Mouse (Mus musculus): ENCODE measurements around the gene Ttc7. TPM values are rescaled to one million over a fixed set of nuclear protein-coding genes. Genes with fewer than 3 reads are reported as not detected.
A peak's percentile ranks its signal among the peaks of the same experiment; 100 is the strongest.

Gene Ttc7
- polyA plus RNA-seq, 1 experiment from 2014 or later: 2.9 TPM

DNA sequence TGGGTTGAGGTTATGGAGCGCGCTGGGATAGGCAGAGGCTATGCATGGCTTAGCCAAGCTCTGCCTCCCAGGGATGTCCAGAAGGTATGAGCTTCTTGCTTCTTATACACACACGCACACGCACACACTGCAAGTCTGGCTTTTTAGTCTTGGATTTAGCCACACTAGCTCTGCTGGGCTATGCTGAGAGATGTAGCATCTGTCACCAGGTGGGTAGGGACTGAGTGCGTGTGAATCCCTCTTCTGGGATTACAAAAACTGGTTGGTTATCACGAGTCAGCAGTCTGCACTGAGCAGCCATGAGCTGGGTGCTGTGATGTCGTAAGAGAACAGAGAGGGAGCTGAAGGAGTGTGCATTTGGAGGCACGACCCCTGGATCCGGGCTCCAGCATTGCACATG lies 40.5 kb downstream of the Ttc7 start:
- no peak overlapping the region for H3K4me3 ChIP-seq
- peaks cover 10% of the 10 kb centered on the region; the same call in 1 of the 2 replicates for H3K9me3 ChIP-seq
- no peaks in the 10 kb centered on the region; the same call in 1 of the 2 replicates for H3K36me3 ChIP-seq (replicated peaks)
- no peaks in the 10 kb centered on the region; the same call in 1 of the 2 replicates for H3K27me3 ChIP-seq (ENCODE audit: poor library complexity, severe bottlenecking)
- 91% methylated on average over 9 of the region's 9 CpGs for WGBS
- no peak for DNase-seq (ENCODE audit: extremely low spot score, low spot score)
- no peak overlapping the region for H3K27ac ChIP-seq
- peaks cover 32% of the 10 kb centered on the region for H3K4me1 ChIP-seq

DNA sequence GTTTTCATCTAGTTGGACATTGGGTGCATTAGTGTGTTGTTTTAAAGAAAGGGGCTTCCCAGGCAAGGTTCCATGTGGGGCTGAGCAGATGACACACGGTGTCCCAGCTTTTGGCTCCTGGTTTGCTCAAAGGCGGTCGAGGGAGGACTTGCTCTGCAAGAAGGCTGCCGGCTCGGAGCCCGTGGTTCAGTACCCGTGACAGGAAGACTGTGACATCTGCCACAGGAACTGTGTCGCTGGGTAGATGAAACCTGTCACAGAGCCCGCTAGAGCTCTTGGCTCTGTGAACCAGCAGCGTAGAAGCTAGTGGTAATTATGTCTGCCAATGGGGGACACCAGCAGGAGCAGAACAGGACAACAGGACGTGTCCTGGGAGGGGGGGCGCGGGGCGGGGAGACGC lies 42.8 kb downstream of the Ttc7 start:
- Histone ChIP-seq H3K27me3 (ENCODE audit: poor library complexity, severe bottlenecking) (peaks cover 18% of the 10 kb centered on the region), H3K4me1 (peaks cover 44% of the 10 kb centered on the region), H3K36me3 (replicated peaks) (no peaks in the 10 kb centered on the region; the same call in 1 of the 2 replicates), H3K27ac (peak overlapping the region; percentile 53; the same call in 1 of the 2 replicates), H3K9me3 (peaks cover 10% of the 10 kb centered on the region; the same call in 1 of the 2 replicates), H3K4me3 (no peak overlapping the region)
- 83% methylated on average over 15 of the region's 15 CpGs for WGBS
- no peak for DNase-seq (ENCODE audit: extremely low spot score, low spot score)

DNA sequence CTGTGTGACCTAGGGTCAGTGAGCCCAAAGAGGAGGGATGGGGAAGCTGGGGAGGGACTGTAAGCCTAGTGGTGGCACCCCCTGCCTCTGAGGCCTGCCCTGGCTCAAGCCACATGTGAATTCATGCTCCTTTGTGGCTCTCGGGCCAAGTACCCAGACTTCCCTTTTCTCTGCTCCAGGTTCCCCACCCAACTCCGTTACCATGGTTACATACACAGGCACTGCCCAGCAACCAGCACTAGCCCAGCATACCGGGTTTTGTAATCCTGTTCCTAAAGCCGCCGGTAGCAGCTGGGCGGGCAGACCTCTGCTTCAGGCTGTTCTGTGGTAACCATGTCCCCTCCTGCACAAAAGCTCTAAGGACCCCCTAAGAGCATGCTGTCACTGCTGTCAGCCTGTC lies 44.3 kb downstream of the Ttc7 start:
- Histone ChIP-seq H3K27ac (peak overlapping the region; percentile 79), H3K9me3 (peaks cover 3% of the 10 kb centered on the region; the same call in 1 of the 2 replicates), H3K4me1 (peaks cover 55% of the 10 kb centered on the region), H3K36me3 (replicated peaks) (no peaks in the 10 kb centered on the region; the same call in 1 of the 2 replicates), H3K27me3 (ENCODE audit: poor library complexity, severe bottlenecking) (peaks cover 22% of the 10 kb centered on the region), H3K4me3 (peak overlapping the region; percentile 14; the same call in 1 of the 2 replicates)
- WGBS: 22% methylated on average over 6 of the region's 6 CpGs
- peak; percentile 68 for DNase-seq (ENCODE audit: extremely low spot score, low spot score)

DNA sequence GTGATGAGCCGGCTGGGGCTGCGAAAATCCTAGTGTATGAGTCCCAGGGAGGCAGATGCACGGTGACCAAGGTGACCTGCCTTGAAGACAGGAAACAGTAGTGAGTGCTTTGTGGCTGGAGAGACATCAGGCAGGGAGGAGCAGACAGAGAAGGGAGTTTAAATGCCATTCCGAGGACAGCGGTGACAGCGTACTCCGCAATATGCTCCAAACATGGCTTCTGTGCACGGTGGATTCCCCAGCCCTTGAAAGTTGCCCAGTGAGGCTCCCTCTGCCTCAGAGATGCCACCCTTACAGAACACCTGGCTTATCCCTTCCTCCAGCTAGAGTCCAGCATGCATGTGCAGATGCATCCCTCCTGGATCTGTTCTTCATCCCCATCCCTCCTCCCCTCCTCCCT lies 45.0 kb downstream of the Ttc7 start:
- Histone ChIP-seq H3K27ac (peak overlapping the region; percentile 79), H3K4me1 (peaks cover 61% of the 10 kb centered on the region), H3K4me3 (no peak overlapping the region), H3K9me3 (no peaks in the 10 kb centered on the region), H3K36me3 (replicated peaks) (no peaks in the 10 kb centered on the region), H3K27me3 (ENCODE audit: poor library complexity, severe bottlenecking) (peaks cover 22% of the 10 kb centered on the region)
- WGBS: 84% methylated on average over 8 of the region's 8 CpGs
- DNase-seq (ENCODE audit: extremely low spot score, low spot score): no peak

DNA sequence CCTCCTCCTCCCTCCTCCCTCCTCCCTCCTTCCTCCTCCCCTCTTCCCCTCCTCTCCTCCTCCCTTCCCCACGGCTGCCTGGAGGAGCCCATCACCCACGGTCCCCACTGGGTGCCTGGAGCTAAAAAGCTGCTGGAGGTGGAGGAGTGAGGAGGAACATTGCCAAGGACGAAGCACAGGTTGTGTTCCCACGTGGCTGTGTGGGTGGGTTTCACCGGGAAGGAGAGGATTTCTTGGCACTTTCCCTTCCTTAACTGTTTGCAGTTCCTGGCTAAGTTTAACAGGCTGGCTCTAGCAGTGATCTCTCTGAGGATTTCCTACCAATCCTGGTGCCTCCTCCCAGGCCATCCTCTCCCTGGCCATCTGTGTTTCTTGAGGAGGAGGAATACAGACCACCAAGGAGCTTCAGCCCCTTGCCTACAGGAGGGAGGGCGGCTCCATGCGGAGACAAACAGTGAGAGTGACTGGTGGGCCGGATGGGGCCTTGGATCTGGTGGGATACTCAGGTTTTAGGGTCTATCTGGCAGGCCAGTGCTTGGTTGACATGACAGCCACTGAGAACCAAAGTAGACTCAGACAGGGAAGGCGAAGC lies 45.6 kb downstream of the Ttc7 start:
- 72% methylated on average over 8 of the region's 9 CpGs for WGBS
- no peak for DNase-seq (ENCODE audit: extremely low spot score, low spot score)
- Histone ChIP-seq H3K27ac (peak overlapping the region; percentile 79; the same call in 1 of the 2 replicates), H3K27me3 (ENCODE audit: poor library complexity, severe bottlenecking) (peaks cover 22% of the 10 kb centered on the region), H3K4me1 (peaks cover 64% of the 10 kb centered on the region), H3K4me3 (no peak overlapping the region), H3K9me3 (no peaks in the 10 kb centered on the region), H3K36me3 (replicated peaks) (no peaks in the 10 kb centered on the region)

DNA sequence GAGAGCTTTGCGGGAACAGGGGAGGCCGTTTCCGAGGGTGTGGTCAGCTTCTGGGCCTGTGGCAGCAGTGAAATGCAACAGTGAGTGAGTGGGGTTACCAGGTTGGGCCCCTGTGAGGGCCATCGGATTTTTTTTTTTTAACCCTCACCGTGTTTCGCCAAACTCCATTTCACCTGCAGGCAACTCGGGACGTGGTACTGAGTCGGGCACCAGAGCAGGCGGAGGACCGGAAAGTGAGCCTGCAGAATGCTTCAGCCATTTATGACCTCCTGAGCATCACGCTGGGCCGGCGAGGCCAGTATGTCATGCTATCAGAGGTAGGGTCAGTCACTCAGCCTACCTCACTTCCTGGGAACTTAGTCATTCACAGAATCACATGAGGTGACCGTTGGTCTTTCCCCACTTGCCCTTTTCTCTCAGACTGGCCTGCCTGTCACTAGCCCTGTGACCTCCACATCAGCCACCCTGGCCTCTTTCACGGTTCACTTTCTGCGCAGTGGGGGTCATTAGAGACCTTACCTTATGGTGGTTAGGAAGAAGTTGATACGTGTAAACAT lies 46.5 kb downstream of the Ttc7 start:
- Histone ChIP-seq H3K27me3 (ENCODE audit: poor library complexity, severe bottlenecking) (peaks cover 22% of the 10 kb centered on the region), H3K9me3 (no peaks in the 10 kb centered on the region), H3K4me1 (peaks cover 64% of the 10 kb centered on the region), H3K36me3 (replicated peaks) (no peaks in the 10 kb centered on the region), H3K27ac (no peak overlapping the region), H3K4me3 (no peak overlapping the region)
- 85% methylated on average over 18 of the region's 18 CpGs for WGBS
- no peak for DNase-seq (ENCODE audit: extremely low spot score, low spot score)

DNA sequence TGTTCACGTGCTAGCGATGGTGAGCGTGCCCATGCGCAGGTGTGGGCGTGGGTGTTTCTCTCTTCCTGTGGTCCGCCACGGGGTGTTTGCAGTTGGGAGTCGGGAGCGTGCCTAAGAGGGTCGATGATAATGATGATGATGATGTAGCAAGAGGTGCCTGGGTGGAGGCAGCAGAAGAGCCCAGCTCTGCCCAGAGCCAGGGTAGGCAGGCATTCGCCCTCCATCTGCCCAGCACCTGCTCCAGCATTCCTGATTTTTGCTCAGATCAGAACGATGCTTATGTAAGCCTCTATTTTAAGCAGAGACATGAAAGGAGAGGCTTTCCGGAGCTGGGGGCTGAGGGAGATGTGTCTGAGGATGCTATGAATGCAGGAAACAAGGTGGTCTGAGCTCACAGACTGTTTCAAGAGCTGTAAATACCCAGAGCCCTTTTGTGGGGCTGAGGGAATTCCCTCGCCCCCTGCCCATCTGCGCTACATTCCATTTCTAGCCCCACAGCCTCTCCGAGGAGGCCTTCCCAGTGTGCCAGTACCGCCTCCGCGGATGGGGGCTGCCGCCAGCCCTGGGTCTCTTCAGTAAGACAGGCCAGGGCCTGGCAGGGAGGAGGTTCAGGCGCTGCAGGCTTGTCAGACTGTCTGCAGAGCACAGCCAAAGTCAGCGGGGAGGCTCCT lies 47.7 kb downstream of the Ttc7 start:
- peaks cover 63% of the 10 kb centered on the region for H3K4me1 ChIP-seq
- peak overlapping the region; percentile 31 for H3K4me3 ChIP-seq
- no peak for DNase-seq (ENCODE audit: extremely low spot score, low spot score)
- no peaks in the 10 kb centered on the region for H3K36me3 ChIP-seq (replicated peaks)
- H3K27me3 ChIP-seq (ENCODE audit: poor library complexity, severe bottlenecking): peaks cover 22% of the 10 kb centered on the region
- peak overlapping the region; percentile 79 for H3K27ac ChIP-seq
- H3K9me3 ChIP-seq: no peaks in the 10 kb centered on the region
- 37% methylated on average over 22 of the region's 22 CpGs for WGBS

DNA sequence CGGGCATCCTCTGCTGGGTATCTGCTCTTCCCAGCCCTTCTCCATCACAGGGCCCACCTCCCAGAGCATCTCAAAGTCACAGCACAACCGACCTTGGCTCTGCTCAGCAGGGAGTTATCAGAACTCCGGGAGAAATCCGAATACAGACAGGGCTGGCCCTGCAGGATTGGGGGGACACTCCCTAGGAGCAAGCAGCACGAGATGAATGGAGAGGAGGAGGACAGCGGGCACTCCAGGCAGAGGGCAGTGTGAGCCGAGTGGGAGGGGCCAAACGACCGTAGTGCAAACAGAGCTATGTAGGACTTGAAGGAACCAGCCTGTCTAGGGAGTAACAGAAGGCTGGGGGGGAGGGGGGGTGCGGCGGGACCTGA lies 48.2 kb downstream of the Ttc7 start:
- Histone ChIP-seq H3K27me3 (ENCODE audit: poor library complexity, severe bottlenecking) (peaks cover 22% of the 10 kb centered on the region), H3K27ac (peak overlapping the region; percentile 79), H3K9me3 (no peaks in the 10 kb centered on the region), H3K36me3 (replicated peaks) (0 out of 2 replicates have a peak, but pooled peaks cover 3% of the 10 kb centered on the region), H3K4me3 (peak overlapping the region; percentile 31), H3K4me1 (peaks cover 58% of the 10 kb centered on the region)
- WGBS: 2% methylated on average over 11 of the region's 11 CpGs
- DNase-seq (ENCODE audit: extremely low spot score, low spot score): peak; percentile 59

DNA sequence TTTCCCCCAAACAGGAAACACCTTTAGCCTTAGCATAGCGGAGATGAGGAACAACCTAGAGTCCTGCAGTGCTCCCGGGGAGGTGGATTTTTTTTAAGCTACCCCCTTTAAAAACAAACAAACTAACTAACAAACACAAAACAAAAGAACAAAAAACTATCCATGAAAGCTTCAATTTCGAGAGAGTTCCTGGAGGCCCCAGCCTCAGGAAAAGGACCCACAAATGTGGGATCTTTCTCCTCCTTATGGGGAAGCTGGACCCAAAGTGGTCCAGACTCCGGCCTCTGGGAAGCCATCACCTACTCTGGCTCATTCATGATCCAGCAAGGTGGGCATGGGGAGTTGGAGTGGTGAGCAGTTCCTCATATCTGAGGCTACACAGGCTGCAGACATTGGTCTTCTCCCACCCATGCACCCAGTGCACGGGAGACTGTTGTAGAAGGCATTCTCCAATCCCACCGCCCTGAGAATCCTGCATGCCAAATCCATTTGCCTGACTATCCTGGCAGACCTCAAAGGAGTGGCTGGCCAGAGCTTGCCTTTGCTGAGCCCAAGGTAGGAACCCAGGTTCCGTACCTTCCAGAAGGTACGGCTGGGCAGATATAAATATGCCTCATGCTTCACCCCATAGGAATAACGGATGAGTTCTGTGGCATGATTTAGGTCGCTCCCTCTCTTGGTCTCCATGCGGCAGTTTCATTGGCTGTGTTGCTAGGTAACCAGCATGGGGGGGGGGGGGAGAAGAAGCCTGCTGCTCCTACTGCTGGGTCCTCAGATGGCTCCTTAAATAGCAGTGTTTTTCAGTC lies 48.9 kb downstream of the Ttc7 start:
- Histone ChIP-seq H3K27ac (peak overlapping the region; percentile 79), H3K4me1 (peaks cover 53% of the 10 kb centered on the region), H3K9me3 (no peaks in the 10 kb centered on the region), H3K36me3 (replicated peaks) (0 out of 2 replicates have a peak, but pooled peaks cover 4% of the 10 kb centered on the region), H3K4me3 (peak overlapping the region; percentile 31), H3K27me3 (ENCODE audit: poor library complexity, severe bottlenecking) (peaks cover 22% of the 10 kb centered on the region)
- 53% methylated on average over 11 of the region's 11 CpGs for WGBS
- no peak for DNase-seq (ENCODE audit: extremely low spot score, low spot score)

DNA sequence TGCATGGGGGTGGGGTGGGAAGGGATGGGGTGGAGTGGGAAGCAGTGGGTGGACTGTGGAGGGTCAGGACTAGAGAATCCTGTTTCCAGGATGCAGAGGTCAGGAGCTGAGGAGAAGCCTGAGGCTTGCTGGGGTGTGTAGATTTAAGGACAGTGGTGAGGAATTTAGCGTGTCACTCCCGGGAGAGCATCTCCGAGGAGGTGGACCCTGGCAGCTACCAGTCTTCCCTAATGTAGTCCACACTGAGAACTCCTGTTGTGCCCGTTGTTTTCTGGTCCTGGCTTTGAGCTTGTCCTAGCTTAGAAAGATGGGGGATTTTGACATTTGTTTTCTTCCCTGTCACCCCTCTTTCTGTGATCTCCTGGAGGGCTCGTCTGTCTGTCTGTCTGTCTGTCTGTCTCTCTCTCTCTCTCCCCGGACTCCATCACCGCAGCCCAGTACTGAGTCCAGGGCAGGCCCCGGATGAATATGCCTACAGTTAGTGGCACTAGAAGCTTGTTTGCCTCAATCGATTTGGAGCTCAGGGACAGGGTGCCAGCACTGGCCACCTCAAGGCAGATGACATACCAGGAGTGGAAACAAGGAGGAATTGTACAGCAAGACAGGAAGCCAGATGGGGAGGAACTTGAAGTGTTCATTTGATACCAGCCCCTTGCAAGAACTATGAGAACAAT lies 49.6 kb downstream of the Ttc7 start:
- 0 out of 2 replicates have a peak, but pooled peaks cover 4% of the 10 kb centered on the region for H3K36me3 ChIP-seq (replicated peaks)
- 72% methylated on average over 9 of the region's 9 CpGs for WGBS
- H3K27ac ChIP-seq: peak overlapping the region; percentile 79
- H3K4me3 ChIP-seq: no peak overlapping the region
- peaks cover 45% of the 10 kb centered on the region for H3K4me1 ChIP-seq
- no peak for DNase-seq (ENCODE audit: extremely low spot score, low spot score)
- peaks cover 22% of the 10 kb centered on the region for H3K27me3 ChIP-seq (ENCODE audit: poor library complexity, severe bottlenecking)
- no peaks in the 10 kb centered on the region for H3K9me3 ChIP-seq

DNA sequence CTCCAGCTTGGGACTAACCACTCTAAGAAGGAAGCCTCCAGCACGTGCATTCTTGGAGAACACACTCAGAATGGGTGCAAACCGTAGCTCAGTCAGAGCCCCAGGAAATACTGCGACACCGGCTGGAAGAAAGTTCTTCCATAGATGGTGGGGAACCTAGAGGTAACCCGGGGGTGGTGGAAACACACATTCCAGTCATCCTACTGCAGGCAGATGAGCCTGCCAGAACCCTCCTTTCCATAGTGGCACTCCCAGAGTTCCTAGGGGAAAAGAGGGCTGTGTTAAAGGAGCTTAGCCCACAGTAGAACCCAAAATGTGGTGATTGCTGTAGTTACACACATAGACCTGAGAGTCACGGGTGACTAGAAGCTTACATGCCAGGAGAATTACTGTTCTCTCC lies 50.2 kb downstream of the Ttc7 start:
- Histone ChIP-seq H3K27me3 (ENCODE audit: poor library complexity, severe bottlenecking) (peaks cover 22% of the 10 kb centered on the region), H3K36me3 (replicated peaks) (0 out of 2 replicates have a peak, but pooled peaks cover 4% of the 10 kb centered on the region), H3K9me3 (no peaks in the 10 kb centered on the region), H3K27ac (no peak overlapping the region), H3K4me1 (peaks cover 39% of the 10 kb centered on the region), H3K4me3 (no peak overlapping the region)
- WGBS: 92% methylated on average over 6 of the region's 6 CpGs
- no peak for DNase-seq (ENCODE audit: extremely low spot score, low spot score)

DNA sequence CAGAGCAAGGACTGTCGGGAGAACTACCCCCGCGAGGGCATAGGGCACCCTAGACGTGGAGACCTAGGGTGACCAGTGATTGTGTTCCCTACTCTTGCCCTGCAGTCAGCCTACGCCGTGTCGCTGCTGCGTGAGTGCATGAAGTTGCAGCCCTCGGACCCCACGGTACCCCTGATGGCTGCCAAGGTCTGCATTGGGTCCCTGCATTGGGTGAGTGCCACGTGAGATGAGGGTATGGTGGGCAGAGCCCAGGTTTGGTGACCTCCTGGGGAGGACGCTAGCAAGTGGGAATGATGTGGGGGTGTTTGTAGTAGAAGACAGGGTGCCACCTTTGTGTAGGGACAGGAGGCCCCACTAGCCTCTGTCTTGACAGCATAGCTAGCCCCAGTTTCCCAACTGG lies 51.5 kb downstream of the Ttc7 start:
- Histone ChIP-seq H3K27ac (no peak overlapping the region), H3K27me3 (ENCODE audit: poor library complexity, severe bottlenecking) (peaks cover 17% of the 10 kb centered on the region), H3K9me3 (no peaks in the 10 kb centered on the region; the same call in 1 of the 2 replicates), H3K36me3 (replicated peaks) (0 out of 2 replicates have a peak, but pooled peaks cover 4% of the 10 kb centered on the region), H3K4me1 (peaks cover 33% of the 10 kb centered on the region), H3K4me3 (no peak overlapping the region)
- WGBS: 94% methylated on average over 12 of the region's 12 CpGs
- DNase-seq (ENCODE audit: extremely low spot score, low spot score): no peak
